Mouse (Mus musculus) ES-E14 (cell line): ENCODE data around the gene Cdkn2aip. TPM values are rescaled to one million over a fixed set of nuclear protein-coding genes. Genes with fewer than 3 reads are reported as not detected.

Experiments used
- DNase-seq: peaks from one replicate; pipeline ENCODE4 v3.0.0-alpha.2; 2013; ENCODE audit warnings: low read depth, low spot score
- H3K27ac ChIP-seq: 2 replicates; pipeline ENCODE4 v1.5.1; 2012; ENCODE audit warnings: low read depth, mild to moderate bottlenecking, low read length, moderate library complexity, mixed read lengths; ENCODE audit not compliant: poor library complexity, insufficient read depth, severe bottlenecking
- H3K36me3 ChIP-seq: 2 replicates; pipeline ENCODE4 v1.6.1; 2012; ENCODE audit warnings: mild to moderate bottlenecking, low read length, moderate library complexity, mixed read lengths; ENCODE audit not compliant: control insufficient read depth, poor library complexity, insufficient read depth, severe bottlenecking
- H3K4me1 ChIP-seq, 2 experiments: fragments of 150-350 bp in 1 of 2; sonication (generic) in 1 of 2; 2 replicates each; pipeline ENCODE4 v1.6.1; 2012; ENCODE audit warnings: low read length in 2 of 2, mild to moderate bottlenecking in 1 of 2, mixed read lengths in 1 of 2; ENCODE audit not compliant: control insufficient read depth in 2 of 2, insufficient read depth in 2 of 2, poor library complexity in 1 of 2
- H3K4me3 ChIP-seq, 2 experiments: fragments of 150-350 bp in 1 of 2; sonication (generic) in 1 of 2; 2 replicates each; pipeline ENCODE4 v1.5.1; 2012; ENCODE audit warnings: low read length in 2 of 2, low read depth in 1 of 2, mild to moderate bottlenecking in 1 of 2, mixed read lengths in 1 of 2; ENCODE audit not compliant: insufficient read depth in 1 of 2, poor library complexity in 1 of 2, severe bottlenecking in 1 of 2
- H3K9ac ChIP-seq: 2 replicates; pipeline ENCODE4 v1.6.1; 2012; ENCODE audit warnings: low read depth, mild to moderate bottlenecking, low read length, mixed read lengths; ENCODE audit not compliant: poor library complexity, insufficient read depth, severe bottlenecking
- H3K9me3 ChIP-seq: fragments of 150-350 bp; sonication (generic); 2 replicates; pipeline ENCODE4 v1.6.1; 2012; ENCODE audit warnings: low read depth, mild to moderate bottlenecking, low read length; ENCODE audit not compliant: control insufficient read depth, insufficient read depth
- CHD2 ChIP-seq: IDR thresholded peaks from 2 replicates; pipeline ENCODE4 v1.6.1; 2014; ENCODE audit warnings: mild to moderate bottlenecking, low read depth, low read length, inconsistent platforms
- HCFC1 ChIP-seq: IDR thresholded peaks from 2 replicates; pipeline ENCODE4 v1.6.1; 2012; ENCODE audit warnings: low read length, inconsistent platforms, borderline replicate concordance; ENCODE audit not compliant: insufficient read depth
- MAFK ChIP-seq: IDR thresholded peaks from 2 replicates; pipeline ENCODE4 v1.6.1; 2014; ENCODE audit warnings: mild to moderate bottlenecking, low read depth, low read length, inconsistent platforms; ENCODE audit not compliant: insufficient read depth
- ZC3H11A ChIP-seq: IDR thresholded peaks from 2 replicates; pipeline ENCODE4 v1.6.1; 2012; ENCODE audit warnings: low read depth, mild to moderate bottlenecking, inconsistent platforms, low read length, borderline replicate concordance
- ZNF384 ChIP-seq: IDR thresholded peaks from 2 replicates; pipeline ENCODE4 v1.6.1; 2012; ENCODE audit warnings: low read depth, low read length, inconsistent platforms
- in situ Hi-C, 2 experiments: fragments of 600-800 bp; cut with MboI; formaldehyde crosslinking; loops; one replicate each; pipeline ENCODE4 v1.15.1; 2025; ENCODE audit warnings: low sequenced_read_pairs in 2 of 2, inconsistent platforms in 1 of 2; ENCODE audit not compliant: unreplicated experiment in 2 of 2
- total RNA-seq: library from RNA; depleted of rRNA; stranded (reverse); fragments of 300-350 nt; gene quantifications from 2 replicates; pipeline ENCODE4 v1.2.3, GENCODE M21; 2012

Gene Cdkn2aip
- total RNA-seq, 1 experiment, result 14.9 TPM

DNA sequence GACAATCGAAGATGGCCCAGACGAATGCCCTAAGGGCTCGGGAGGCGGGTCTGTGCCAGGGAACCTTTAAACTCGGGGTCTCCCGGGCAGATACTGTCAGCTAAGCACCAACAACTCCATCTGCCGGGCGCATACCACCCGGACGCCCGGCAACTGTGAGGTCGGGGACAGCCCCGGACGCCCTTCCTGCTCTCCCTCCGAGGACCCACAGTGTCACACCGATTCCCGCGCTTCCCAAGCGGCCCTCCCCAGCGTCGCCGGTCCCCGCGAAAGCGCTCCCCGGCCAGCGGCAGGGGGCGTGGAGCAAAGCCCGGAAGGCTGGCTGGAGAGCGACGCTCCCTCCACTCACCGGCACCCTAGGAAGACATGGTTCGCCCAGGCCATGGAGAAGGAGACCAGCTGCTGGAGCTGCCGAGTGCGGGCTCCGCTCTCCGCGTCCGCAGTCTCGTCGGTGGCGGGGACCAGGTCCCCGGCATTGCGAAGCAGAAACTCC is 515 bp downstream of the Cdkn2aip start:
- no peak for DNase-seq
- Histone ChIP-seq H3K9me3 (no peaks in the 10 kb centered on the region), H3K36me3 (peaks cover 13% of the 10 kb centered on the region), H3K4me1 (peaks cover 2 to 4% of the 10 kb centered on the region in 2 experiments; a peak in 3 of 4 replicates), H3K9ac (peak overlapping the region; percentile 82), H3K4me3 (peak overlapping the region; percentile 90 to 93), H3K27ac (peak overlapping the region; percentile 40; the same call in 1 of the 2 replicates)
- no peak for TF ChIP-seq MAFK
- TF ChIP-seq HCFC1, result 0 out of 2 replicates have a peak, but pooled peaks have one; percentile 14
- no peak for TF ChIP-seq ZC3H11A
- no peak for TF ChIP-seq CHD2
- no peak for TF ChIP-seq ZNF384
- in situ Hi-C loops, result no loop called here

DNA sequence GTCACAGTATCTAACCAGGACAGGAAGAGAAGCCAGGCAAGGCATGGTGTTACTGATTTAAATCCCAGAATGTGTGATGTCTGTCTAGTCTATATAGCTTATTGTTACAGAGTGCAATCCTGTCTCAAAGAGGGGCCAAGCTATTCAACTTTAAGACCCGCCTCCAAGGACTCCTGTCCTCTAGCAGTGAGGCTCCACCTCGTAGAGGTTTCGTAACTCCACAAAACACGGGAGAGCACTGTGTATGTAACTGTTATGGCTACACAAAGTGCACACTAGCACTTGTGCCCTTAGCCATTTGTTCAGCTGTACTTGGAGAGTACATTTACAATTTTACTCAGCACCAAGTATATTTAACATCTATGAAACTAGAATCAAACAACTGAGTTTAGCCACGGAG is 5.6 kb downstream of the Cdkn2aip start:
- Histone ChIP-seq H3K9ac (no peak overlapping the region), H3K9me3 (no peaks in the 10 kb centered on the region), H3K4me1 (peaks cover 4 to 8% of the 10 kb centered on the region in 2 experiments; a peak in 3 of 4 replicates), H3K27ac (no peak overlapping the region), H3K4me3 (no peak overlapping the region), H3K36me3 (peaks cover 16% of the 10 kb centered on the region)
- TF ChIP-seq ZNF384 (no peak), ZC3H11A (no peak), CHD2 (no peak), MAFK (no peak), HCFC1 (no peak)
- in situ Hi-C loops, result no loop called here
- no peak for DNase-seq

DNA sequence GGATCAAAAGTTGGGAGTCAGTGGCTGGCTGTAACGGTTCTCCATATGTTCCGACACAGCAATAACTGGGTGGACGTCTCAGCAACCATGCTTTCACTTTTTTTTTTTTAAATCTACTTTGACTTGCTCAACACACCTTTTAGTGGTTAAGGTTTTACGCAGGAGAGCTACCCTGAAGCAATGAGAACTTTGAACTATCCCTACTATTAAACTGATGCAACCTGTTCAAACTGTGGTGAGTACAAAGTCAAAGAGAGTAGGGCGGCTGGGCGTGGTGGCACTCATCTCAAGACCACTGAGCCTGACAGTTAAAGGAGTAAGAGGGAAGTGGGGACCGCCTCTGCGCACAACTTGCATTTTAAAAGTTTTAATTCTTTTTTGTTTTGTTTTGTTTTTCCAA is 7.0 kb downstream of the Cdkn2aip start:
- no peak for DNase-seq
- no peaks in the 10 kb centered on the region for H3K9me3 ChIP-seq
- H3K4me3 ChIP-seq, result no peak overlapping the region
- in situ Hi-C loops, result no loop called here
- H3K4me1 ChIP-seq, result peaks cover 3 to 6% of the 10 kb centered on the region in 2 experiments; a peak in 2 of 4 replicates
- TF ChIP-seq ZC3H11A (no peak), MAFK (no peak), HCFC1 (no peak), ZNF384 (no peak; the same call in 1 of the 2 replicates)
- no peak overlapping the region for H3K9ac ChIP-seq
- peaks cover 13% of the 10 kb centered on the region for H3K36me3 ChIP-seq
- no peak overlapping the region for H3K27ac ChIP-seq

DNA sequence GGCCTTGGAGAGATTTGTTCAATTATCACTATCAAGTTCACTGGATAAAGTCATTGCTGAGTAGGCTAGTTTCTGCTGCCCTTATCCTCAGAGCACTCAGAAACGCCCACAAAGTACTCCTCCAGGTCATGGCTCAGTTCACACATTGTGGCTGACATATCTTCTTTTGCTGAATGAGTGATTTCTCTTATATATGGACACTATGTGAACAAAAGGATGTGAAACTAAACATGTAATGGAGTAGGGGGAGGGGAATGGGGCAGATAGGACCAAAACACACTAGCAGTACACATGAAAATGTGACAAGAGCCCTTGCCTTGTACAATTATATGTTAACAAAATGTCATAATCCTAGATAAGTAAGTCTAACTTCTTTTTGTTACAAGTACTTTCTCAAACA is 11.4 kb downstream of the Cdkn2aip start:
- no peak overlapping the region for H3K9ac ChIP-seq
- no peaks in the 10 kb centered on the region for H3K9me3 ChIP-seq
- H3K4me3 ChIP-seq, result no peak overlapping the region
- no peak for DNase-seq
- TF ChIP-seq HCFC1 (no peak), MAFK (no peak), CHD2 (no peak), ZNF384 (no peak), ZC3H11A (no peak)
- H3K27ac ChIP-seq, result no peak overlapping the region
- in situ Hi-C loops, result no loop called here
- H3K36me3 ChIP-seq, result no peaks in the 10 kb centered on the region
- 0 out of 4 replicates have a peak, but pooled peaks cover 0 to 3% of the 10 kb centered on the region in 2 experiments for H3K4me1 ChIP-seq

DNA sequence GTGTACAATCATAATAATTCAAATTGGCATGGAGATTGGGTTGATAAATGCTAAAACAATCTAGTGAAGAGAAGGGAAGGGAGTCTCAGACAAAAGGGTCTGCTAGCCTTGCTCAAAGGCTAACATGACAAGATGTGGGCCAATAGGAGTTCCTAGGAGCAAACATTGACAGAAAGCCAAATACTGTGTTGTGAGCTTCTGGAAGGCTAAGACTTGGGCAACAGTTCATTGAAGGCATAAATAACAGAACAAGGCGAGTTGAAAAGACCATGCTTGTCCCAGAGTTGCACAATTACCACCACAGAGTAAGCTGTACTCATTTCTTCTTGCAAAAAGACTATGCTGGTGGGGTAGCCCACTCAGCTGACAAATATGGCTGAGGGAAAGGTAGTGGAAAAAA is 16.0 kb downstream of the Cdkn2aip start:
- no peaks in the 10 kb centered on the region; a peak in 1 of 4 replicates for H3K4me1 ChIP-seq
- no peaks in the 10 kb centered on the region for H3K9me3 ChIP-seq
- TF ChIP-seq ZNF384 (no peak), ZC3H11A (no peak), CHD2 (no peak), MAFK (no peak), HCFC1 (no peak)
- no peak overlapping the region for H3K9ac ChIP-seq
- no peak for DNase-seq
- H3K36me3 ChIP-seq, result no peaks in the 10 kb centered on the region
- no peak overlapping the region for H3K27ac ChIP-seq
- in situ Hi-C loops, result no loop called here
- no peak overlapping the region for H3K4me3 ChIP-seq
